In the genomic region with DNA sequence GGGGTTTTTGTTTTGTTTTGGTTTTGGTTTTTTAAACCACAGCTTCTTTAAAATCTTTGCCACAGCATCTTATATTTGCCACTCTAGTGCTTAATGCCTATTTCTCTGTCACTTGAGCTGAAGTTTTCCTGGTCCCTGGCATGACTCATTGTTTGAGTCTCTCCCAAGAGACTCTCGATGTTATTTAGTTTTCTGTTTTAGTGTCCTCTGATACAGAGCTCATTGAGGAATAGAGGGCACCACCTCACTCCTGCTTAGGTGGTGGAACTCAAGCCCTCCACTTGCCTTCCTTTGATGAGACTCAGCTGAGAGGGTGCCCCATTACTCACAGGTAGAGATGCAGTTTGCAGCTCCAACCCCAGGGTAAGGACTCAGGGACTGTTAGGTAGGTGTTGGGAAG, we compare ENCODE assay signal across 23 mouse cellular contexts. TPM values are rescaled to one million over a fixed set of nuclear protein-coding genes. Genes with fewer than 3 reads are reported as not detected.
DNase-seq lines count a peak whose midpoint lies in the region; TF ChIP-seq lines count a peak whose summit lies in the region.
"Had no signal": no experiment of that assay in that cellular context is flagged by ENCODE, and none has a peak within 500 bp of the region (broad histone marks: within the 10 kb centered on the region; RNA-seq: fewer than 3 reads in every experiment).

No protein-coding gene starts in this region.

- no peak for TF ChIP-seq EP300 in CH12.LX (IDR thresholded peaks at IDR 0.05; ENCODE audit: low read length)

- 0 out of 2 replicates have a peak, but pooled peaks cover 2% of the 10 kb centered on the region for H3K4me1 ChIP-seq in lung, adult 2 months (ENCODE audit: control insufficient read depth, insufficient read depth, low read length)
- peaks cover 5 to 25% of the 10 kb centered on the region in 2 experiments for H3K4me1 ChIP-seq in CH12.LX (ENCODE audit: control insufficient read depth in 1 of 2, insufficient read depth in 2 of 2)
- H3K4me1 ChIP-seq: embryonic facial prominence, embryonic 12.5 days; embryonic facial prominence, embryonic 15.5 days; forebrain, embryonic 12.5 days; forebrain, embryonic 15.5 days; heart, embryonic 10.5 days; hindbrain, embryonic 10.5 days; hindbrain, embryonic 13.5 days; intestine, embryonic 15.5 days had no signal

- H3K4me3 ChIP-seq in lung, adult 2 months (replicated peaks; ENCODE audit: extremely low read depth, low read depth, low read length): no peak overlapping the region
- H3K4me3 ChIP-seq in CH12.LX (replicated peaks in 1 of 3; ENCODE audit: low read depth in 2 of 3, low read length in 2 of 3, poor library complexity in 1 of 3) (no peak overlapping the region), myocyte (no peak overlapping the region)
- H3K4me3 ChIP-seq: embryonic facial prominence, embryonic 12.5 days; embryonic facial prominence, embryonic 15.5 days; forebrain, embryonic 12.5 days; forebrain, embryonic 15.5 days; heart, adult 2 months; heart, embryonic 10.5 days; hindbrain, embryonic 10.5 days; hindbrain, embryonic 13.5 days; intestine, embryonic 15.5 days had no signal

- H3K27me3 ChIP-seq in CH12.LX (replicated peaks) (no peaks in the 10 kb centered on the region), myocyte (ENCODE audit: control insufficient read depth, insufficient read depth, insufficient read length) (no peaks in the 10 kb centered on the region)
- H3K27me3 ChIP-seq: embryonic facial prominence, embryonic 12.5 days; embryonic facial prominence, embryonic 15.5 days; forebrain, embryonic 12.5 days; forebrain, embryonic 15.5 days; hindbrain, embryonic 13.5 days; intestine, embryonic 15.5 days had no signal

- no peak overlapping the region for H3ac ChIP-seq in myocyte (ENCODE audit: control insufficient read depth, insufficient read length)

- peak; percentile 51 for DNase-seq in lung, postnatal 36 days
- no peak for DNase-seq in lung, adult 2 months
- peak; percentile 11 for DNase-seq in CH12.LX (ENCODE audit: extremely low read depth)
- DNase-seq in heart, postnatal 14 days: no peak
- DNase-seq in frontal cortex, postnatal 36 days (ENCODE audit: low spot score in 2 of 2): no peak
- DNase-seq: adrenal gland, adult 8-10 months; adrenal gland, postnatal 25 days; cerebellum, adult 11-12 months; cerebellum, adult 9-10 months; cerebellum, postnatal 14 days; gastrocnemius, postnatal 10 days; gastrocnemius, postnatal 36 days; heart, adult 2 months; heart, postnatal 36 days had no signal

- no peak for TF ChIP-seq POLR2A in lung, adult 2 months (IDR thresholded peaks at IDR 0.05; ENCODE audit: borderline replicate concordance, extremely low read depth, low read depth, low read length)
- no peak for TF ChIP-seq POLR2A in CH12.LX (IDR thresholded peaks at IDR 0.05; ENCODE audit: low read depth, low read length)
- TF ChIP-seq POLR2A in myocyte (IDR thresholded peaks at IDR 0.05; ENCODE audit: insufficient read length, low read depth): no peak

- H3K4me2 ChIP-seq in CH12.LX (ENCODE audit: insufficient read depth, low read depth, poor library complexity, severe bottlenecking) (peak overlapping the region; percentile 69), myocyte (ENCODE audit: low read depth) (peak overlapping the region; percentile 35)
- H3K4me2 ChIP-seq: embryonic facial prominence, embryonic 12.5 days; embryonic facial prominence, embryonic 15.5 days; forebrain, embryonic 12.5 days; forebrain, embryonic 15.5 days; hindbrain, embryonic 13.5 days; intestine, embryonic 15.5 days had no signal

- H3K9ac ChIP-seq in CH12.LX (ENCODE audit: insufficient read depth, low read depth): no peak overlapping the region; the same call in 1 of the 2 replicates
- H3K9ac ChIP-seq: embryonic facial prominence, embryonic 12.5 days; embryonic facial prominence, embryonic 15.5 days; forebrain, embryonic 12.5 days; forebrain, embryonic 15.5 days; hindbrain, embryonic 13.5 days; intestine, embryonic 15.5 days had no signal

- no peak for TF ChIP-seq RAD21 in CH12.LX (IDR thresholded peaks at IDR 0.05; ENCODE audit: low read depth, low read length)

- no peak for TF ChIP-seq CTCF in lung, adult 2 months (IDR thresholded peaks at IDR 0.05; ENCODE audit: insufficient read depth, low read length)
- no peak for TF ChIP-seq CTCF in CH12.LX (conservative IDR thresholded peaks at IDR 0.05 in 1 of 2, IDR thresholded peaks at IDR 0.05 in 1 of 2; ENCODE audit: low read depth in 2 of 2, low read length in 2 of 2)

- peaks cover 0 to 15% of the 10 kb centered on the region in 2 experiments for H3K36me3 ChIP-seq in CH12.LX (replicated peaks in 1 of 2; ENCODE audit: control insufficient read depth in 1 of 2, insufficient read depth in 1 of 2, low read length in 1 of 2)
- no peaks in the 10 kb centered on the region for H3K36me3 ChIP-seq in myocyte (ENCODE audit: control insufficient read depth, insufficient read depth)
- H3K36me3 ChIP-seq: embryonic facial prominence, embryonic 12.5 days; embryonic facial prominence, embryonic 15.5 days; forebrain, embryonic 12.5 days; forebrain, embryonic 15.5 days; heart, embryonic 10.5 days; hindbrain, embryonic 10.5 days; hindbrain, embryonic 13.5 days; intestine, embryonic 15.5 days had no signal

- in situ Hi-C loops in CH12.LX (cut with MboI; ENCODE audit: low pct_ligation_motif_present, low pct_unique_long_range_greater_than_20kb, low sequenced_read_pairs): no loop called here

- H3K79me2 ChIP-seq in CH12.LX (replicated peaks; ENCODE audit: control insufficient read depth, extremely low read depth, insufficient read depth, poor library complexity, severe bottlenecking): no peaks in the 10 kb centered on the region
- no peaks in the 10 kb centered on the region for H3K79me2 ChIP-seq in myocyte (ENCODE audit: control insufficient read depth, insufficient read depth)

- no peaks in the 10 kb centered on the region for H3K9me3 ChIP-seq in CH12.LX (replicated peaks; ENCODE audit: low read length)
- H3K9me3 ChIP-seq: embryonic facial prominence, embryonic 12.5 days; embryonic facial prominence, embryonic 15.5 days; forebrain, embryonic 12.5 days; forebrain, embryonic 15.5 days; heart, embryonic 10.5 days; hindbrain, embryonic 10.5 days; hindbrain, embryonic 13.5 days; intestine, embryonic 15.5 days had no signal

- dilution Hi-C loops in CH12.LX (cut with MboI; ENCODE audit: extremely low pct_ligation_motif_present, extremely low pct_unique_long_range_greater_than_20kb, low sequenced_read_pairs): no loop called here

- peak overlapping the region; percentile 19; the same call in 1 of the 2 replicates for H3K27ac ChIP-seq in CH12.LX (ENCODE audit: insufficient read depth, low read depth)
- H3K27ac ChIP-seq: embryonic facial prominence, embryonic 12.5 days; embryonic facial prominence, embryonic 15.5 days; forebrain, embryonic 12.5 days; forebrain, embryonic 15.5 days; heart, adult 2 months; heart, embryonic 10.5 days; hindbrain, embryonic 10.5 days; hindbrain, embryonic 13.5 days; intestine, embryonic 15.5 days had no signal

- WGBS in lung, adult 2 months: 58% methylated on average over 1 of the region's 1 CpGs

- intact Hi-C loops in heart, postnatal 14 days (cut with DNase I): no loop called here

TF ChIP-seq in CH12.LX, 34 proteins besides CTCF, POLR2A, EP300 and RAD21:
- no peak for TF ChIP-seq MAX (IDR thresholded peaks at IDR 0.05; ENCODE audit: low read length)
- 0 out of 2 replicates have a peak, but pooled peaks have one; percentile 9 for TF ChIP-seq ETS1 (conservative IDR thresholded peaks at IDR 0.05; ENCODE audit: low read depth, low read length)

TF ChIP-seq in myocyte, 11 proteins besides CTCF, POLR2A, EP300 and RAD21:
- TF ChIP-seq E2F4 (IDR thresholded peaks at IDR 0.05; ENCODE audit: insufficient read depth): no peak
- no peak for TF ChIP-seq MAX (IDR thresholded peaks at IDR 0.05; ENCODE audit: low read depth)
- TF ChIP-seq SRF (IDR thresholded peaks at IDR 0.05; ENCODE audit: control insufficient read depth, insufficient read length, low read depth): no peak

RNA-seq across cellular contexts. Expression of a gene that starts 17.4 kb away (rescaled TPM):
- polyA plus RNA-seq in lung, adult 2 months (2012; rRNA removed): 18.4 and 25.7 TPM in 2 replicates
- total RNA-seq in CH12.LX (2012; rRNA removed) (1.2 and 1.7 TPM in 2 replicates), CH12.LX (2014; rRNA removed) (3.5 and 3.8 TPM in 2 replicates)
- polyA plus RNA-seq in CH12.LX (2012; ENCODE audit: insufficient read length, low read depth) (2.2 and 3.2 TPM in 2 replicates), myocyte (2012; fragmentation: generic; extraction: Trizol) (2.6 TPM)
- total RNA-seq in heart, postnatal 14 days (2021): 1 to 10 TPM; 4.7 to 4.9 TPM

Comparison
In these comparisons a context has a peak if more than half of its experiments do, and no peak if none do; other contexts are left out.
1. DNase-seq: peak in lung, postnatal 36 days (single experiment) and CH12.LX (single experiment); none in lung, adult 2 months (single experiment), heart, postnatal 14 days (0 of 2) and frontal cortex, postnatal 36 days (0 of 2).